Mouse (Mus musculus) lung, embryonic 14.5 days (tissue): ENCODE measurements around the gene Cbwd1. TPM values are rescaled to one million over a fixed set of nuclear protein-coding genes. Genes with fewer than 3 reads are reported as not detected.
A peak's percentile ranks its signal among the peaks of the same experiment; 100 is the strongest.
"Not testable (repeated sequence)": the region's sequence is repeated elsewhere in the genome, so short reads cannot be mapped to it uniquely, and the experiment has no call there.

Experiments
- ATAC-seq: fragments of 200-750 bp; cut with Nextera tagmentation; 2 replicates; pipeline ENCODE4 v1.8.0; 2017; ENCODE audit warnings: mild to moderate bottlenecking, moderate TSS enrichment, moderate library complexity; ENCODE audit not compliant: insufficient read depth
- DNase-seq: peaks from one replicate; pipeline ENCODE4 v3.0.0-alpha.2; 2015
- H3K27ac ChIP-seq: fragments of 300-500 bp; sonication (generic); 2 replicates; pipeline ENCODE4 v1.5.1; 2014; ENCODE audit warnings: low read depth, mild to moderate bottlenecking, moderate library complexity
- H3K27me3 ChIP-seq: fragments of 300-500 bp; sonication (generic); 2 replicates; pipeline ENCODE4 v1.6.1; 2014; ENCODE audit warnings: low read length, control low read depth; ENCODE audit not compliant: insufficient read depth
- H3K36me3 ChIP-seq: fragments of 300-500 bp; sonication (generic); 2 replicates; pipeline ENCODE4 v1.6.1; 2014; ENCODE audit warnings: control low read depth; ENCODE audit not compliant: insufficient read depth
- H3K4me1 ChIP-seq: fragments of 300-500 bp; sonication (generic); 2 replicates; pipeline ENCODE4 v1.6.1; 2014; ENCODE audit warnings: antibody characterized with exemption, control low read depth; ENCODE audit not compliant: insufficient read depth
- H3K4me2 ChIP-seq: fragments of 300-500 bp; sonication (generic); 2 replicates; pipeline ENCODE4 v1.6.1; 2014; ENCODE audit warnings: mild to moderate bottlenecking
- H3K4me3 ChIP-seq: fragments of 300-500 bp; sonication (generic); 2 replicates; pipeline ENCODE4 v1.5.1; 2014; ENCODE audit warnings: low read depth, low read length
- H3K9ac ChIP-seq: fragments of 300-500 bp; sonication (generic); 2 replicates; pipeline ENCODE4 v1.6.1; 2014
- H3K9me3 ChIP-seq: fragments of 300-500 bp; sonication (generic); 2 replicates; pipeline ENCODE4 v1.6.1; 2016; ENCODE audit warnings: low read depth, low read length, control low read depth
- CTCF ChIP-seq: IDR thresholded peaks from 2 replicates; pipeline ENCODE4 v1.5.1; 2016; ENCODE audit warnings: antibody characterized with exemption, low read depth
- WGBS: fragments of 180-500 bp; shearing (Covaris S2); extraction: QIAGEN DNeasy Blood & Tissue Kit; methylation state at CpG from one replicate; pipeline ENCODE4 v1.1.7; 2014; 5-methylcytosine and 5-hydroxymethylcytosine counted together
- microRNA-seq: library from miRNA; unstranded; fragments of <30 nt; microRNA quantifications from one replicate; pipeline ENCODE4, GENCODE M21; 2016; ENCODE audit warnings: borderline number of aligned reads
- polyA plus RNA-seq: library from polyadenylated mRNA; unstranded; fragments of >200 nt; fragmentation: Nextera tagmentation; extraction: Ambion mirVana; gene quantifications from 2 replicates; pipeline ENCODE4 v1.2.1, GENCODE M21; 2014

The Cbwd1 gene
- polyA plus RNA-seq, 1 experiment from 2014 or later: 21.5 TPM

DNA sequence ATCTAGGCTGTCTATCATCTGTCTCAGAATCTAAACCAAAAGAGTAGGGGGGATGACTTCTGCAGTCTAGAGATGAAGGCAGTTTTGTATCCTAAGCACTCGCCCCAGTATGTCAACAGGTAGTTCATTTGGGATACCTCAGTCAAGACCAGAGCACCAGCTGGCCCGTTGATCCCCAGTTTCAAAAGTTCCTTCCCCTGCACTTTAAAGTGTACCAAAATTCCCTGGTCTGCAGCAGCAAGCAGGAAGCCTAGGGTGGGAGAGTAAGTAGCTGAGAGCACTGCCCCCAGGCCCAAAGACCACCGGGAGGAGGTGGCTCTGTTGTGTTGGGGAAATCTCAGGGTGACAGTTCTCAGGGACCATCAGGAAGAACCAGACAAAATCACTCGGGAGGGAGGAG, 64.9 kb downstream of the Cbwd1 start:
- Histone ChIP-seq H3K4me3 (no peak overlapping the region), H3K9me3 (no peaks in the 10 kb centered on the region), H3K4me1 (no peaks in the 10 kb centered on the region), H3K4me2 (no peak overlapping the region), H3K36me3 (no peaks in the 10 kb centered on the region), H3K27me3 (peaks cover 71% of the 10 kb centered on the region), H3K27ac (no peak overlapping the region), H3K9ac (no peak overlapping the region)
- DNase-seq (no peak), ATAC-seq (no peak)
- WGBS: 16% methylated on average over 4 of the region's 4 CpGs
- no peak for TF ChIP-seq CTCF

DNA sequence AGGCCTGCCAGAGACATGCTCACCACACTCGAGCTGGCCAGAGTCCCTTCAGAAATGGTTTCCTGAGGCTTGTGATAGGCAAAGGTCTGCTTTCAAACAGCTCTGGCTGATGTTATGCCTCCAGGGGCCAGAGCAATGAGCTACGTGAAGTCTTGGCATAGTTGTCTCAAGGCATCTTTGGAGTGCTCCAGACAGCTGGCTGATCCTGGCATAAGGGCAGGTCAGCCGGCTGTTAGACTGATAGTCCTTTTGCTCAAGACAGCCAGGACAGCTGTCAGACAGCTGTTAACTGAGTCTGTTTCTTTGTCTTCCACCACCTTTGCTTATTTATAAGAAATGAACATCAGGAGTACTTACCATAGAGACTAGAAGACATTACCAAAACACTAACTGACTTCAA, 74.5 kb downstream of the Cbwd1 start:
- Histone ChIP-seq H3K4me1 (no peaks in the 10 kb centered on the region), H3K36me3 (no peaks in the 10 kb centered on the region), H3K4me3 (no peak overlapping the region), H3K27me3 (peaks cover 9% of the 10 kb centered on the region; the same call in 1 of the 2 replicates), H3K9me3 (no peaks in the 10 kb centered on the region), H3K9ac (no peak overlapping the region), H3K4me2 (no peak overlapping the region), H3K27ac (no peak overlapping the region)
- WGBS: 56% methylated on average over 3 of the region's 3 CpGs
- TF ChIP-seq CTCF: no peak
- no peak for ATAC-seq
- DNase-seq: no peak

DNA sequence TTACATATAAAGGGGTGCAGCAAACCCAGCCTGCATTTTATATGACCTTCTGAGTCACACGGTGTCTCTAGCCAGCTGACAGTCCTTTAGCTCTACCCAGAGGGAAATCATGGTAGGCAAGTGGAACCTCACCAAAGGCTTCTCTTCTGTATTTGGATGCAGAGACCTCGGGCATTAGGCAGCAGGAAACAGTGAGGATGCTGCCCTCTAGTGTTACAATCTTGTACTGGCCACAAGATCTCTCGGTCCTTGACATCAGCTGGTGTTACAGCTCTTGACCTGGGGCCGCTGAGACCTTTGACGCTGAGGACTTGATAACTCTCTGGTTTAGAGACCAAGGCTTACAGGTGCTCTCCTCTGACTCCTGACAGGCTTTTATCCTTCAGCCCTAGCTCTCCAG, 75.9 kb downstream of the Cbwd1 start:
- peaks cover 7% of the 10 kb centered on the region; the same call in 1 of the 2 replicates for H3K27me3 ChIP-seq
- H3K27ac ChIP-seq: no peak overlapping the region
- H3K4me1 ChIP-seq: no peaks in the 10 kb centered on the region
- no peak overlapping the region for H3K9ac ChIP-seq
- ATAC-seq: no peak
- H3K9me3 ChIP-seq: no peaks in the 10 kb centered on the region
- no peak overlapping the region for H3K4me2 ChIP-seq
- WGBS: 10% methylated on average over 5 of the region's 5 CpGs
- DNase-seq: peak; percentile 88
- H3K4me3 ChIP-seq: no peak overlapping the region
- TF ChIP-seq CTCF: peak; percentile 94
- no peaks in the 10 kb centered on the region for H3K36me3 ChIP-seq

DNA sequence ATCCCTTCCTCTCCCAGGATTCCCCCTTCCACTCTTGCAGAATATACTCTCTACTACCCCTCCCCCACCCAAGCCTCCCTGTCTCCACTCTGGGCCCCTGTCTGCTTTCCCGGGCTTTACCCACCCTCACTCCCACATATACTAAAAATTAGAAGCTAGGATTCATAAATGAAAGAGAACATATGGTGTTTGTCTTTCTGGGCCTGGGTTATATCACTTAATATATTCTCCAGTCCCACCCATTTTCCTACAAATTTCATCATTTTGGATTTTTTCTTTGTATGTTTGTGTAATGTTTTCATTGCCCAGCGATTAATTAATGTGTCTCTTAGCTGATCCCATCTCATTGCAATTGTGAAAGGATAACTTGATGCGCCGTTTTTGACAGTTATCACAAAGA, 80.2 kb downstream of the Cbwd1 start:
- Histone ChIP-seq H3K4me2 (no peak overlapping the region), H3K9ac (no peak overlapping the region), H3K27me3 (peaks cover 7% of the 10 kb centered on the region; the same call in 1 of the 2 replicates), H3K9me3 (no peaks in the 10 kb centered on the region), H3K4me3 (no peak overlapping the region), H3K36me3 (no peaks in the 10 kb centered on the region), H3K27ac (no peak overlapping the region), H3K4me1 (no peaks in the 10 kb centered on the region)
- ATAC-seq (peak; percentile 56; the same call in 1 of the 2 replicates), DNase-seq (peak; percentile 62)
- 32% methylated on average over 4 of the region's 4 CpGs for WGBS
- no peak for TF ChIP-seq CTCF

DNA sequence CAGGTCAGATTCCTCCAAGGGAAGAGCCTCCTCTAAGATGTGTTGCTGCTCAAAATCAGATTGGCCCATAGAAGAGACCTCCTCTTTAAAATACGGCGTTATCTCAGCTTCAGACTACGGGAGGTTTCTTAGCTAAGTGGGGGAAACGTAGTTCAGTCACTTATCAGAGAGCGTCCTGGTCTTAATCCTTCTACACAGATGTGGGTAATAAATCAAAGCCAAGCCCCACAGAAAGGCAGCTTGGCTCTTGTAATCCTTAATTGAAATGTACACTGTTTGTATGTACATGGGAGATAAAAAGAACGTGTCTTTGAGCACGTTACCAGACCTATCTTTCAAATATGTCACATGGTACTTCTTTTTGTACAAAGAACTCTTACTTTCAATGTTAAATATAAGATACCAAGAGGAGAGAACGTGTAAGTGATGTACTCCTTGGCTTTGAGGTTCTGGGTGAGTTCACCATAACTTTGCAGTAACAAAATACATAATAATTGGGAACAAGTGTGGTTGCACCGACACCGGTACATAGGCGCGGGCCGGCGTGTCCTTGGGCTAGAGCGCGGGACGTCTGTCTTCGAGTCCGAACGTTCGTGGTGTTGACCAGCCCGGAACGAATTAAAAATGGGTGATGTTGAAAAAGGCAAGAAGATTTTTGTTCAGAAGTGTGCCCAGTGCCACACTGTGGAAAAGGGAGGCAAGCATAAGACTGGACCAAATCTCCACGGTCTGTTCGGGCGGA, 86.1 kb downstream of the Cbwd1 start, which contains the start of gene Gm10053:
Gm10053 (plus strand) TSS at position 558 of the 742 bp plus-strand sequence.
- H3K36me3 ChIP-seq, H3K4me1 ChIP-seq, DNase-seq, H3K27me3 ChIP-seq, H3K9ac ChIP-seq, H3K4me3 ChIP-seq, H3K27ac ChIP-seq, H3K4me2 ChIP-seq, H3K9me3 ChIP-seq: not testable (repeated sequence)
- WGBS: 59% methylated on average over 23 of the region's 26 CpGs
- ATAC-seq: 0 out of 2 replicates have a peak, but pooled peaks have one; percentile 23

DNA sequence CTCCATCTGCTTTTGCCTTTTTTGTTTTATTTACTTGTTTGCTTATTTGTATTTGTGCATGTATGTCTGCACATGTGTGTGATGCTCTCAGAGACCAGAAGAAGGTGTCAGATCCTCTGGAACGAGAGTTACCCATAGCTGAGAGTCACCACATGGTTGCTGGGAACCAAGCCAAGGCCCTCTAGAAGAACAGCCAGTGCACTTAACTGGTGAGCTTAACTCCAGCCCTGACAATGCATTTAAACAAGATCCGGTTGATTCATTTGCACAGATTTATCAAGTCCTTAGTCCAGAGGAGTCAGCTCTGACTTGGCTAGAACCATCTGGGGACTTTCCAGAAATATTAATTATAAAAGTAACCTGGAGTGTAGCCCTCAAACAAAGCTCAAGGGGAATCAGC, 87.5 kb downstream of the Cbwd1 start:
- ATAC-seq: peak; percentile 45; the same call in 1 of the 2 replicates
- no peak overlapping the region for H3K4me3 ChIP-seq
- no peak overlapping the region for H3K27ac ChIP-seq
- H3K9ac ChIP-seq: no peak overlapping the region
- no peaks in the 10 kb centered on the region for H3K9me3 ChIP-seq
- no peak overlapping the region for H3K4me2 ChIP-seq
- no peak for TF ChIP-seq CTCF
- H3K27me3 ChIP-seq: no peaks in the 10 kb centered on the region
- H3K36me3 ChIP-seq: no peaks in the 10 kb centered on the region
- DNase-seq: peak; percentile 80
- WGBS: 22% methylated on average over 2 of the region's 2 CpGs
- 0 out of 2 replicates have a peak, but pooled peaks cover 4% of the 10 kb centered on the region for H3K4me1 ChIP-seq

DNA sequence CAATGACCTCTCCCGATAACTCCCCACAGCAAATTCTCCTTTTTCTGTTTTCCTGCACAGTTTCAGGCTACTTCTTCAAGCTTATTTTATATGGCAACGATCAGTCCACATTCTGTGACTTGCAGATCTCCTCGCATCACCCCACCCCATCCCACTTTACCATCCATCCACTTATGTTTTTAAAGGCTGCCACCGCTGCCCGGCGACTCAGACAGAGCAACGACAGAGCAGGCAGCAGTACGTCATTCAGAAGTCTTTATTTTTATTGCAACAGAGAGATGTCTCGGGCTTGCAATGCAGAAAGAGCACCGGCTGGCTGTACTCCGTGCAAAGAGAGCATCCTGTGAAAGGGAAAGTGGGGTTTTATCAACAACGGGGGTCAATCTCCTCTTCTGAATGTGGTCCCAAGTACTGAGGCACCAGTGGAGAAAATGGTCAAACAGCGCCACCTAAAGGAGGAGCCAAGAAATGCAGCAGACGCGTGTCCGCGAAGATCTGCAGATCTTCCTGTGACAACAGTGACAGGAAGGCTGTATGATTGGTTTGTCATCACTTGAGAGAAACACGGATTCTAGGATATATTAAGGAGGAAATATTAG, 90.3 kb downstream of the Cbwd1 start:
- DNase-seq (peak; percentile 95), ATAC-seq (peak; percentile 73)
- WGBS: 13% methylated on average over 18 of the region's 18 CpGs
- Histone ChIP-seq H3K36me3 (no peaks in the 10 kb centered on the region), H3K27me3 (no peaks in the 10 kb centered on the region), H3K27ac (no peak overlapping the region), H3K9ac (no peak overlapping the region; the same call in 1 of the 2 replicates), H3K4me1 (0 out of 2 replicates have a peak, but pooled peaks cover 4% of the 10 kb centered on the region), H3K4me3 (peak overlapping the region; percentile 24), H3K9me3 (no peaks in the 10 kb centered on the region; the same call in 1 of the 2 replicates), H3K4me2 (peak overlapping the region; percentile 55)
- peak; percentile 98 for TF ChIP-seq CTCF

Small RNA genes within 50 kb of the gene (microRNA-seq; reads per million reads assigned to microRNA genes)
- not detected for gene Mir3084-1

Other genes with a start within 250 kb of the Cbwd1 start
- 2.7 and 2.9 TPM in 2 replicates for gene Pgm5, start 99.8 kb downstream of the Cbwd1 start, polyA plus RNA-seq
- gene Gm10053, start 85.9 kb downstream of the Cbwd1 start, polyA plus RNA-seq: 235 and 240 TPM in 2 replicates
- gene Foxd4, start 60.4 kb downstream of the Cbwd1 start, polyA plus RNA-seq: not detected in 2 replicates
- gene Dock8, start 37.9 kb upstream of the Cbwd1 start, polyA plus RNA-seq: 3.4 and 4.4 TPM in 2 replicates